Mouse (Mus musculus) T-helper 2 cell (primary cell): Measurements from ENCODE around the gene Ehbp1l1.

ENCODE experiments used
- in situ Hi-C: fragments of 300-600 bp; cut with MboI, MseI; formaldehyde crosslinking; loops from one replicate; pipeline ENCODE4 v1.15.1; 2025; ENCODE audit warnings: high pct_unique_total_duplicates

Gene Ehbp1l1

DNA sequence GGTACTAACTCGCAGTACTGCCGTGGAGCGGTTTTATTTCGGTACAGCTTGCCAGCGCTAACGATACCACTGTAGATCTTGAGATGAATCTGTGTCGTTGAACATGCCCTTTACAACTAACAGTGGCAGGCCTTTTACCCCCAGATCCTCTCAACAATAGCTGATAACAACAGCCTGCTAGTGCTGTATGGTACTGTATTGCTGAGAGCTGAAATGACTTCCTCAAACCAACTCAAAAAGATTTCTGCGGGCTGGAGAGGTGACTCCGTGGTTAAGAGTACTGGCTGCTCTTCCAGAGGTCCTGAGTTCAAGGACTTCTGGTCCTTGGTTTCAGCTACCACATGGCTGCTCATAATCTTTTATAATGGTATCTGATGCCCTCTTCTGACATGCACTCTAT lies 8.2 kb upstream of the Ehbp1l1 start:
- in situ Hi-C loops, result no loop called here

- in situ Hi-C loops, result no loop called here
Measured at GRCm38 (mm10) chr19:5731264-5731978, 5.3 kb upstream of the Ehbp1l1 start.

DNA sequence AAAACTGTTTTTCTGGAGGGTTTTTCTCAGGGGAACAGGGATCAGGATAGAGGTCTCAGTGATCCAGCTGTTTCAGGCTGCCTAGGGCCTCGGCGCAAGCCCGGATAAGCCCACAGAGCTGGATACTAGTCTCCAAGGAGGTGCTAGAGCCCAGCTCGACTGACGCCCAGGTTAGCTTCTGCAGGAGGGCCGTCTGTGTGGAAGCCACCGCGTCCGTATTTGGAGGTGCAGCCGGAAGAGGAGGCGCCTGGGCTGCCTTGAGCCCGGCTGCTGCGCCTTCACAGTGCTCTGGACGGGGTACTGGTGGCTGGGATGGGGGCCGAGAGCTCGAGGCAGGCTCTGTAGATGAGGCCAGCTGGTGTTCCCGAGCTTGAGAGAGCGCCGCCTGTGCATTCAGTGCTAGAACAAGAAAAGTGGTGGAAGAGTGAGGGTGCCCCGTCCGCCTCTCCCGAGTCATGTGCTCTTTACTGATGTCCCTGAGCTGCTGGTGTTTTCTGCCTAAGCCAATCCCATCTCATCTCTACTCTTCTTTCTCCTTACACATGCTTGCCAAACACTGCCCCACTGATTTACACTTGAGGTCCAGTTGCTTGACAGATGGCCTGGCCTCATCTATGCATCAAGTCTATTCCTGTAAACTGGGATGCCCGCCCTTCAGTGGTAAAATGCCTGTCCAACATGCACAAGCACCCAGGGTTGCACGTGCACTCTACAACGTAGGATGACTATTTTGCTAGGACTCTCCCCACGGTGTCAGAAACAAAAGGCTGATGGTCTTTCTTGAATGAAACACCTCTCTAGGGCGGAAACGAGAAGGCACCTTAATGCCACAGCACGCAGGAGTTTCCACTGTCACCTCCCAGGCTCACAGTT lies 4.4 kb upstream of the Ehbp1l1 start:
- in situ Hi-C loops, result no loop called here

- in situ Hi-C loops, result loop anchor here (10.0 kb wide), 1 partner anchor 65 kb away; the partner anchor contains the start of gene Sipa1
Measured at GRCm38 (mm10) chr19:5729444-5729815, 3.3 kb upstream of the Ehbp1l1 start, which contains the start of gene Fam89b. TSS of gene Fam89b (minus strand) at chr19:5729653.

DNA sequence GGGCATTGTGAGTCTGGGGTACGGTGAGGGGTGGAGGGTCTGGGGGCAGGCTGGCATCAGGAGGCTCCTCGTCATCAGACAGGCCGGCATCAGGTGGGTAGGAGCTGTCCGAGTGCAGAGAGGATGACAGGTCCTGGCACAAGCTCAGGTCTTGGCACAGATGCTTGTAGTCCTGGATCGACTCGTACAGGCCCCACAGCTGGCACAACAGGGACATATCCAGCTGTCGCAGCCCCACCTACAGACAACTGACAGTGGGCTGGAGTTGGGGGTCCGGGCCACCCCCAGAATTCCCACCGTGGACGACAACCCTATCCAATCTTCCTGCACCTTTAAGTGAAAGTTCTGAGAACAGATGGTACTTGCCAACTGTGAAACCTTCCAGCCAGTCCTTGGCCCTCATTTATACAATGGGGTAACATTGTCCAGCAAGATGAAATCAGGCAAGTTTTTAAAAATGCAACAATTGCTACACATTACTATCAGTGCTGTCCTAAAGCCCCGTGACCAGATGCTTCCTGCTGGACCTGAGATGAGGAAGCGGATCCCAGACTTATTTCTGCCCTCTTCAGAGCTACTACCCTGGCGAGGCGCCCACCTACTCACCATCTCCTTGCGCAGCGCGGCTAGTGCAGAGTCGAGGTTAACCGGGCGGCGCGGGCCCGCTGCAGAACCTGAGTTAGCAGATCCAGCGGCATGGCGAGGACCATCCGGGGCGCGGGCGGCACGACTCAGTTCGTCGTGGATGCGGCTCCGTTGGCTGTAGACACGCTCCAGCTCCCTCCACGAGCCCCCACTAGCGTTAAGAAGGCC lies 2.7 kb upstream of the Ehbp1l1 start:
- in situ Hi-C loops, result loop anchor here (10.0 kb wide), 1 partner anchor 64 kb away; the partner anchor contains the start of gene Sipa1

- in situ Hi-C loops, result loop anchor here (10.0 kb wide), 1 partner anchor 63 kb away; the partner anchor contains the start of gene Sipa1
Measured at GRCm38 (mm10) chr19:5727701-5728100, 1.6 kb upstream of the Ehbp1l1 start.

GRCm38 (mm10) chr19:5726961-5727578 lies 953 bp upstream of the Ehbp1l1 start:
- in situ Hi-C loops, result loop anchor here (10.0 kb wide), 1 partner anchor 62 kb away; the partner anchor contains the start of gene Sipa1

GRCm38 (mm10) chr19:5725029-5725707 lies 949 bp downstream of the Ehbp1l1 start:
- in situ Hi-C loops, result loop anchor here (10.0 kb wide), 1 partner anchor 60 kb away; the partner anchor contains the start of gene Sipa1

- in situ Hi-C loops, result loop anchor here (10.0 kb wide), 1 partner anchor 60 kb away; the partner anchor contains the start of gene Sipa1
Measured at GRCm38 (mm10) chr19:5724549-5724941, 1.6 kb downstream of the Ehbp1l1 start.

DNA sequence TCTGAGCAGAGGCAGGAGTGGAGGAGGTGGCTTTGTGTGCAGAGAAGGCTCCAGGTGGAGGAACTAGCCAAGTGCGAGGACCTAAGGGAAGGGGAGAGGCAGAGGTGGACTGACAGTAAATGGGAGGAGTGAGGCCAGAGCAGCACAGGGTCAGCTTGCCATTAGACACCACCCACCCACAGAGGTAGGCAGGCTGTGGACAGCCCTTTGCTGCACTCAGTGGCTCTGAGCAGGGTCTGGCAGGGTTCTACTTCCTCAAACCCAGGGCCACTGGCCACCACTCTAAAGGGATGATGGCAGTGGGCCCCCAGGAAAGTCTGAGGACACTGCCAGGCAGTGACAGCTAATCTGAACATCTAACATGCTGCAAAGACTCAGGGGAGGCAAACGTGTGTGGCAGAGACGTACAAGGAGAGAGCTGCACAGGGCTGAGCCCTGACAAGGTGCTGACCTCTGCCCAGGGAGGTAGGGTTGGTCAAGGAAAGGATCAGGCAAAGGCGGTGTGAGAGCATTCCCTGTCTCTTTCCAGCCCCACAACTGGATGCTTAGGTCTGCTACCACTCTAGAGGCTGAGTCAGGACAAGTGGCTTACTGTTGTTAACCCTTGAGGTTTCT lies 2.1 kb downstream of the Ehbp1l1 start:
- in situ Hi-C loops, result loop anchor here (10.0 kb wide), 1 partner anchor 59 kb away; the partner anchor contains the start of gene Sipa1

DNA sequence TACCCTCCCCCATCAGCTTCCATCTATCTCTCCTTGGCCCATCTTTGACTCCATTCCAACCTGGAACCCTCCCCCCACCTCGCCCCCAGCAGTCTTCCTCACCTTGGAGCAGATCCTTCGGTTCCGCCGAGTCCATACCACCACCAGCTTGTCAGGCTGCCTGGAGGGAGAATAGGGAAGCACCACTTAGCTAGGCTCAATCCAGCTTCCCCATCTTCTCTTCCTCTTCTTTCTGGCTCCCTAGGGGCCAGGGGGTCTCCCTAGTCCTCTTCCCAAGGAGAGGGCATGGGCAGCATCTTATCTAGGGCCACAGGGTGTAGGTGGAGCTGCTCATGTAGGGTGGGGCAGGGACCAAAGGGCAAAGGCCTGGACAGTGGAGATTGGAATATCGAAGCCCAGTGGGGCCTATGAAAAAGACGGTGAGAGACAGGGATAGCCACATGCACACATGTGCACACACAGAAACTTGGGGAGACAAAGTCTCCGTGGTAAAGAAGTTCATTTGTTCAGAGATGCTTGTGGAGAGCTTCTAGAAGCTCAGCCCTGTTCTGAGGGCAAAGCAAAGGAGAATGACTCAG lies 3.2 kb downstream of the Ehbp1l1 start:
- in situ Hi-C loops, result loop anchor here (10.0 kb wide), 1 partner anchor 58 kb away; the partner anchor contains the start of gene Sipa1

DNA sequence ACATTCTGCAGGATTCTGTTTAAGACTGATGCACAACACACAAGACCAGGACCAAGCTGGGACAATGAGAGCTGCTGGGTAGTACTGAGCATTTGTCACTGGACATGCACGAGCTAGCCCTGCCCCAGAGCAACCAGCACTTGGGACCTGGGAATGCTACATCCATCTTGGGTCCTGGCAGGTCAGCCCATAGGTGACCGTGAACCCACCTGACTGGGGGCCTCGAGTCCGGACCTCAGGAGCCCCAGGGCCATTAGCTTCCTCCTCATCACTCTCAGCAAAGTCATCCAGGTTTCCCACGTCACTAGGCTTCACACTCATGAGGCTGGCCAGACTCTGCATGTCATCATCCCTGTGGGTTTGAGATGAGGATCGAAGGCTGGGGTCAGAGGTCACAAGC lies 4.9 kb downstream of the Ehbp1l1 start:
- in situ Hi-C loops, result loop anchor here (10.0 kb wide), 1 partner anchor 56 kb away; the partner anchor contains the start of gene Sipa1

GRCm38 (mm10) chr19:5716955-5717354 lies 9.2 kb downstream of the Ehbp1l1 start:
- in situ Hi-C loops, result no loop called here

DNA sequence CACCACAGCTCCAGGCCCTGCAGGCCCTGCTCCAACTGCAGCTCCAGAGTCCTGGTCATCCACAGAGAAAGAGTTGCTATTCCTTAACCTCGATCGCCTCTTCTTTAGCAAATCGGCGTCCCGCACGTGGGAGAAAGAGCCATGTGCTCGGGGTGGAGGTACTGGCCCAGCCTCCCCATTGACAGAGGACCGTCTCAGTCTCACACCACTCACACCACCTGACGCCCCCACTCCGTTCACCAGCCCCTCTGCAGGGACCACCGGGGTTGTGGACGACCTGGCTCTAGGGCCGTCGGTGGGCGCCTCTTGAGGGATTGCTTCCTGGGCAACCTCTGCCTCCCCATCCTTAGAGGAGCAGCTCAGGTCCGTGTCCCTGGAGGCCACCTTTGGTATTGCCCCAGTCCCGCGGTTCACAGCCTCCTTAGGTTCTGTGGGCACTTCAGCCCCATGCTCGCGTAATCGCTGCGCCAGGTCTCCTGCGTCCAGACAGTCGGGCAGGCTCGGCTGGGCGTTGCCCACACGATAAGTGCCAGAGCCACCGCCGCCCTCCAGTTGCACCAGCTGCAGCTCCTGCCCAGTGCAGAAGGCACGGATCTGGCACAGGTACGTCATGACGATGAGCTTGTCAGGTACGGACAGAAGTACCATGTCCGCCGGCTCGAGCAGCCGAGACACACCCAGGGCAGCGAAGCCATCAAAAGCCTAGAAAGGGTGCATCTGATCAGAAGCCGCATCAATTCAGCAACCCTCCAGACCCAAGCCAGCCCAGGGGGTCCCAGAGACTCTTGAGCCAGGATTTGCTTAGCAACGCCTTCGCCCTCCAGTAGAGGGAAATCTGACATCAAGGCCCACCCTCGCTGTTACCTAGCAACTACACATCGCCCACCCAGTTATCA lies 10.1 kb downstream of the Ehbp1l1 start:
- in situ Hi-C loops, result no loop called here

- in situ Hi-C loops, result no loop called here
Measured at GRCm38 (mm10) chr19:5713730-5714129, 12.4 kb downstream of the Ehbp1l1 start.

DNA sequence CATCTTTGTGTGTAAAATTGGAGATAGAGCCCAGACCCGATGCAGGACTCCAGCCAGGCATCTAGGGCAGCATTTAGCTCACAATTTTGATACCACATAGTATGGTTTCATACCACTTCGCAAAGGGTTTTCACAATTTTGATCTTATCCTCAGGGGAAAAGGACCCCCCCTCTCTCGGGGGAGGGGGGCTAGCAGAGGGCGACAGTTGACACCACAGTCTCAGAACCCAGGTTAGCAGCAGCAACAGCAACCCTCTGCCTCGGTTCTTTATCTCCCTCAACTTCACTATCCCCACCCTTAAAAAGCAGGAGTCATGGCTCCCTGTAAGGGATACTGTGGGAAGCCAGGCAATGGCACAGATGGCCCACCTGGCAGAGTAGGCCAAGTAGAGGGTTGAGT lies 12.9 kb downstream of the Ehbp1l1 start:
- in situ Hi-C loops, result no loop called here

DNA sequence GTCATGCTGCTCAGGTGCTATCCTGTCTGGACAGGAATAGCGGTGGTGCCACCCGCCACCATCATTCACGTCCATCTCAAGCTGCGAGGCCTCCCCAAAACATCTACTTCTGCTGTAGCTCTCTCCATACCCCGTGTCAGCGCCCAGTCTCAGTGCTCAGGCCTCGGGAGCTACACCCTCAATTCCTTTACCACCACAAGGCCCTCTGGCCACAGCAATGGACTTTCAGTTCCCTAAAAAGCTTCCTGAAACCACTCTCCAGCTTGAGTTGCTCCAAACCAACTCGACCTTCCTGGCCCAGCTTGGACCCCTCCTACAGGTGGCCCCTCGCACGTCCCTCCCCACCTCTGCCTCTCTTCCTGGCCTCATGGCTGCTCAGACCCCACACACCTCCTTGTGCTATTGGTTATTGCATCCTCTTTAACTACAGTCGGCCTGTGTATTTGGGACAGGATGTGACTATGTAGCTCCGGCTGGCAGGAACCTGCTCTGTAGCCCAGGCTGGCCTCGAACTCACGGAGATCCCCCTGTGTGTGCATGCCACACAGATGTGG lies 14.1 kb downstream of the Ehbp1l1 start:
- in situ Hi-C loops, result no loop called here

- in situ Hi-C loops, result no loop called here
Measured at GRCm38 (mm10) chr19:5711218-5711617, 14.9 kb downstream of the Ehbp1l1 start.
